14 mouse cellular contexts compared by ENCODE assay signal in the genomic region with DNA sequence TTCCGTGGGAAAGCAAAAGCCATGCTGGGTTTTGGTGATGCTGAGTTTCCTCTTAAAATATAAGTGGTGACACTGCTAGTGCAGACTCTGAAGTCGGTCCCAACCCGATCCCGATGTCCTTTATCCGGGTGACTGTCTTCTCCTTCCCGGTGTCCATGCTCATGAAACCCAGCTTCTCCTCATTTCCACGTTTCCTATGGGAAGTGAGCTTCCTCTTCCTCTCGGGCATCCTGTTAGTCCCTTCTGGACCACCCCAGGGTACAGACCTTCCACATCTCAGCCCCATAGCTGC. TPM values are rescaled to one million over a fixed set of nuclear protein-coding genes. Genes with fewer than 3 reads are reported as not detected.
"Had no signal": no experiment of that assay in that cellular context is flagged by ENCODE, and none has a peak within 500 bp of the region (broad histone marks: within the 10 kb centered on the region; RNA-seq: fewer than 3 reads in every experiment).

No protein-coding gene starts in this region.

- H3K4me3 ChIP-seq: kidney, embryonic 15.5 days; left cerebral cortex, adult 2 months; limb, embryonic 10.5 days; liver, embryonic 15.5 days; stomach, embryonic 15.5 days had no signal

- H3K9ac ChIP-seq: kidney, embryonic 15.5 days; liver, embryonic 15.5 days; stomach, embryonic 15.5 days had no signal

- H3K4me2 ChIP-seq: kidney, embryonic 15.5 days; liver, embryonic 11.5 days; liver, embryonic 15.5 days; stomach, embryonic 15.5 days had no signal

- H3K9me3 ChIP-seq: kidney, embryonic 15.5 days; limb, embryonic 10.5 days; liver, embryonic 15.5 days; stomach, embryonic 15.5 days had no signal

- ATAC-seq: lung, postnatal 0 days had no signal

- H3K36me3 ChIP-seq: kidney, embryonic 15.5 days; limb, embryonic 10.5 days; liver, embryonic 15.5 days; stomach, embryonic 15.5 days had no signal

- DNase-seq: kidney, adult 2 months; kidney, postnatal 14 days; lung, adult 2 months; lung, postnatal 36 days; right cerebral cortex, postnatal 4 days; thymus, postnatal 36 days had no signal

- H3K4me1 ChIP-seq: kidney, embryonic 15.5 days; limb, embryonic 10.5 days; stomach, embryonic 15.5 days had no signal

- H3K27ac ChIP-seq: kidney, embryonic 15.5 days; left cerebral cortex, adult 2 months; limb, embryonic 10.5 days; liver, embryonic 15.5 days; stomach, embryonic 15.5 days had no signal

RNA-seq across cellular contexts. Expression of a gene that starts 13.4 kb away (rescaled TPM):
- total RNA-seq: neutrophil, adult 5-6 weeks had no signal
- polyA plus RNA-seq: liver, embryonic 15.5 days had no signal
